Mouse (Mus musculus) neural tube, embryonic 11.5 days (tissue): ENCODE measurements around the gene Pex14. TPM values are rescaled to one million over a fixed set of nuclear protein-coding genes. Genes with fewer than 3 reads are reported as not detected.

ENCODE experiments used
- ATAC-seq: fragments of 200-750 bp; cut with Nextera tagmentation; 2 replicates; pipeline ENCODE4 v1.8.0; 2017; ENCODE audit warnings: moderate number of reproducible peaks, mild to moderate bottlenecking, moderate TSS enrichment, moderate library complexity; ENCODE audit not compliant: insufficient read depth, low FRiP score, low TSS enrichment
- DNase-seq: peaks from one replicate; pipeline ENCODE4 v3.0.0-alpha.2; 2015; ENCODE audit warnings: low spot score
- H3K27ac ChIP-seq: fragments of 300-500 bp; sonication (generic); 2 replicates; pipeline ENCODE4 v1.5.1; 2014; ENCODE audit warnings: low read depth, mild to moderate bottlenecking, low read length
- H3K27me3 ChIP-seq: fragments of 300-500 bp; sonication (generic); 2 replicates; pipeline ENCODE4 v1.6.1; 2014; ENCODE audit warnings: mild to moderate bottlenecking, low read length, mixed read lengths; ENCODE audit not compliant: control insufficient read depth, insufficient read depth
- H3K36me3 ChIP-seq: fragments of 300-500 bp; sonication (generic); 2 replicates; pipeline ENCODE4 v1.6.1; 2014; ENCODE audit warnings: mild to moderate bottlenecking, low read length, moderate library complexity, mixed read lengths; ENCODE audit not compliant: control insufficient read depth, insufficient read depth
- H3K4me1 ChIP-seq: fragments of 300-500 bp; sonication (generic); 2 replicates; pipeline ENCODE4 v1.6.1; 2014; ENCODE audit warnings: low read length, mixed read lengths; ENCODE audit not compliant: control insufficient read depth, insufficient read depth
- H3K4me2 ChIP-seq: fragments of 300-500 bp; sonication (generic); 2 replicates; pipeline ENCODE4 v1.6.1; 2014; ENCODE audit warnings: low read depth, mild to moderate bottlenecking, moderate library complexity
- H3K4me3 ChIP-seq: fragments of 300-500 bp; sonication (generic); 2 replicates; pipeline ENCODE4 v1.5.1; 2014; ENCODE audit warnings: low read depth, low read length
- H3K9ac ChIP-seq: fragments of 300-500 bp; sonication (generic); 2 replicates; pipeline ENCODE4 v1.6.1; 2014; ENCODE audit warnings: mild to moderate bottlenecking, low read length
- H3K9me3 ChIP-seq: fragments of 300-500 bp; sonication (generic); 2 replicates; pipeline ENCODE4 v1.6.1; 2016; ENCODE audit warnings: low read length; ENCODE audit not compliant: control insufficient read depth
- WGBS: fragments of 180-500 bp; shearing (Covaris S2); extraction: QIAGEN DNeasy Blood & Tissue Kit; methylation state at CpG from one replicate; pipeline ENCODE4 v1.1.7; 2014; 5-methylcytosine and 5-hydroxymethylcytosine counted together
- polyA plus RNA-seq: library from polyadenylated mRNA; unstranded; fragments of >200 nt; fragmentation: Nextera tagmentation; extraction: Ambion mirVana; gene quantifications from 2 replicates; pipeline ENCODE4 v1.2.1, GENCODE M21; 2014

Gene Pex14
- polyA plus RNA-seq, 1 experiment from 2014 or later = 43.0 TPM

DNA sequence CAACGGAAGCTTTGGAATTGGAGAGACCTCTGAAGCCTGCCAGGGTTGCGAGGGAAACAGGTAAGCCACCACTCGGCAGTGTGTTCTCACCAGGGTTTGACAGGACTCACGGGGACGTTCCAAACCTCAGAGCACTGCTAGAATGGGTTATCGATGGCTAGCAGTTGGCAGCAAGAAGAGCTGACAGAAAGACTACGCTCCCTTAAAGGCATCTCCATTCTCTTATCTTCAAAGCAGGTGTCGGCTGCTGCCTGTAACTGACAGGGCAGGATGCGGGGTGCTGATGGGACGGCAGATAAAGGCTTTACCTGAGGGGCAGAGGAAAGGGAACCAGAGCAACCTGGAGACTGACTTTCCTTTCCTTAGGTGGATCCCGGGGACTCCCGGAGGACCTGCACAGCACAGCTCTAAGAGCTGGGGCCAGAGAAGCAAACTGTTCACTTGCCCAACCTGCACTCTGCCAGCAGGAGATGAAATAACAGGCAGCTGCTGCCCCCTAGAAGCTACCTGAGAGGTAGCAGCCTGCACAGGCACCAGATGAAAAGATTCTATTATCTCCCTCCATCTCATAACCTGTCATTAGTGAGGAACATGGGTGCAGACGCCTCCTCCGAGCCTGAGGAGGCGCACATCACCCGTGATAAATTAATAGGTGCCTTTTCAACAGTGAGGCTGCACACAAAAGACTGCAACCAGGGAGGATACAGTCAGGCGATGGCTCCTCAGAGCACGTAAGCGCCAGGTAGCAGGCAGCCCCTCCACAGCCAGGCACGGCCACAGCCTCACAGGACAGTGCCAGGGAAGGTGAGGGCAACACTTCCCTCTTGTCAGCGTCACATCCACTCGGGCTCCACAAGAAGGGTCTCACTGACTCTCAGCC lies 32.8 kb downstream of the Pex14 start:
- DNase-seq = no peak
- no peak overlapping the region for H3K4me3 ChIP-seq
- H3K36me3 ChIP-seq = no peaks in the 10 kb centered on the region
- 88% methylated on average over 22 of the region's 22 CpGs for WGBS
- no peaks in the 10 kb centered on the region for H3K27me3 ChIP-seq
- no peak overlapping the region for H3K27ac ChIP-seq
- peaks cover 8% of the 10 kb centered on the region; the same call in 1 of the 2 replicates for H3K4me1 ChIP-seq
- ATAC-seq = no peak
- no peak overlapping the region for H3K9ac ChIP-seq
- no peak overlapping the region for H3K4me2 ChIP-seq
- no peaks in the 10 kb centered on the region for H3K9me3 ChIP-seq

DNA sequence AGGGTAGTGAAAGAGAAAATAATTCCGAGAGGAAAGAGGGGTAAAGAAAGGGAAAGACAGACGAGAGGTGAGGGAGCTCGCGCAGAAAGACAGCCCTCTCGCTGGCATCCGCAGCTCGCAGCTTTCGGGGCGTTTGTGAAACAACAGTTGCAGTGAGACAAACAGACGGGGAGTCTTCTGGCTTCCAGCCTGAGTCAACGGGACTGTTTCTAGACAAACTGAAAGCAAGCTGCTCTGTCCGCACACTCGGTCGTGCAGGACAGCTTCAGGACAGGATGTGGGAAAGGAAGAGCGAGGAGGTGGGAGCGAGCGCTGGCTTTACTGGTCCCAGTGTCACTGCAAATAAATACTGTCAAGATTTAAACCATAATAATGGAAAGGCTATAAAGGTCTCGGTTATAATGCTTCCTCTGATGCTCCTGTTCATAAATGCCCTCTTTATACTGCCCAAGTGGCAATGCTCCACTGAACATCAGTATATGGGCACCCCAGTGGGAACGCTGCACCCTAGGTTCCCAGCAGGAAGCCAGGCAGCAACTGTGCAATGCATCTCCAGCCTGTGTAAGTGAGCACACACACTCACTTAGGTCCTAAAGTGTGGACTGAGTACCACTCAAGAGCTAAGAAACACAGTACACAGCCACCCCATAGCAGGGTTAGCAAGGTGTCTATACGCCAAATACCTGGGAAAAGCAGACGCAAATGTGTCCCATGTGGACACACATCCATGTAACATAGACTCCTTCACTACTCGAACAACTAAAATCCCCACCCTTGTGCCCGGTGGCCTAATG lies 35.4 kb downstream of the Pex14 start:
- no peaks in the 10 kb centered on the region for H3K36me3 ChIP-seq

DNA sequence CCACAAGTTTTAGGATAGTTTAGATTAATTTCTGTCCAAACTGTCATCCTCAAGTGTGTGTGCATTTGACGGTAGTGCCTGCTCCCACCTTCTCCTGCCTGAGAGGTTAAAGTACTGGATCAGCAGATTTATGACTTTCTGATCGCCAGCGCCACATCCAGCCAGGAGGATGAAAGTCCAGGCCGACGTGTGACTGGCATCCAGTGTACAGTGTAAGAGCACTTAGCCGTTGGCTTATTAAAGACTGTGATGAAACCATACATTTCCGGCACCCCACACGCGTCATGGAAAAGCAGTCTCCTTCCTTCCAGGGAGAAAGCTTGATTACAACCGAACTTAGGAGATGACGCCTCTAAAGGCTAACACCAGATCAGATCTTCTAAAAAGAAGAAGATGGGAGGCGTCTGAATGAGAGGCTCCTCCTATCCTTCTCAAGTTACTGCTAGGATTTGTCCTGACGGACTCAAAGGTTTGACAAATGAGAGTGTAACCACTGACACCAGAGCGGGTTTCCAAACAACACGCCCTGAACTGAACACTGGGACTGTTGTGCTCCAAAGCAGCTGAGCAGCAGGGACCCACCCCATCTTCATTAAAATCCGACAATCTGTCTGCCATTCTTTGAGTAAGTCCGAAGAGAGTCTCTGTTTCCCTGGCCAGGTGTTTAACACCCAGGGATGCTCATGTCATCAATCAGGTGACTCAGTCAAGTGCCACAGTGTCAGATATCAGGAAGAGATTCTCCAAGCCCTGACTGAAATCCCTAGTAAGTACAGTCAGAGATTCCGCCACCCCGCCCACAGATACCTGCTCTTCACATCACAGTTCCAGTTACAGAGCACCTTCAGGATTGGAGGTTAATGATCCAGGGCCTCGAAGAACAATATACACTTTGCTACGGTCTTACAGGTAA lies 37.0 kb downstream of the Pex14 start:
- H3K4me3 ChIP-seq = no peak overlapping the region
- H3K27me3 ChIP-seq = no peaks in the 10 kb centered on the region
- no peaks in the 10 kb centered on the region for H3K9me3 ChIP-seq
- peaks cover 21% of the 10 kb centered on the region for H3K4me1 ChIP-seq
- ATAC-seq = no peak
- 44% methylated on average over 21 of the region's 21 CpGs for WGBS
- H3K4me2 ChIP-seq = no peak overlapping the region
- H3K9ac ChIP-seq = no peak overlapping the region
- no peak overlapping the region for H3K27ac ChIP-seq
- H3K36me3 ChIP-seq = no peaks in the 10 kb centered on the region
- DNase-seq = no peak

More for the DNA sequence above, 35.4 kb downstream of the Pex14 start:
- no peak for ATAC-seq
- Histone ChIP-seq H3K4me3 (no peak overlapping the region), H3K4me2 (no peak overlapping the region), H3K9ac (no peak overlapping the region), H3K4me1 (peaks cover 9% of the 10 kb centered on the region; the same call in 1 of the 2 replicates), H3K9me3 (no peaks in the 10 kb centered on the region), H3K27ac (no peak overlapping the region), H3K27me3 (no peaks in the 10 kb centered on the region)
- DNase-seq = no peak
- WGBS = 88% methylated on average over 23 of the region's 23 CpGs

DNA sequence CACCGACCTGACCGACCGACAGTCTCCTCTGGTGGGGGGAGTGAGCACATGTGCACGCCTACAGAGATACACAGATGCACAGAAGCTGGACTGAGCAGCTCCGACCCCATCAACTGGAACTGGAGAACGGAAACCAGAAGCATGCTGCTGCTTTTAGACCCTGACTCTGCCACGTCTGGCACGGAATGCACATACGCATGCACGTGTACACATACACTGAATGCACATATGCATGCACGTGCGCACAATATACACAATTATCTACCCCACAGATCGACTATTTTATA lies 38.3 kb downstream of the Pex14 start:
- H3K9me3 ChIP-seq = no peaks in the 10 kb centered on the region
- H3K4me2 ChIP-seq = no peak overlapping the region
- peaks cover 29% of the 10 kb centered on the region for H3K4me1 ChIP-seq
- H3K36me3 ChIP-seq = no peaks in the 10 kb centered on the region
- H3K27me3 ChIP-seq = no peaks in the 10 kb centered on the region
- no peak overlapping the region for H3K4me3 ChIP-seq
- DNase-seq (no peak), ATAC-seq (no peak)
- H3K9ac ChIP-seq = no peak overlapping the region
- H3K27ac ChIP-seq = no peak overlapping the region
- 69% methylated on average over 13 of the region's 13 CpGs for WGBS

DNA sequence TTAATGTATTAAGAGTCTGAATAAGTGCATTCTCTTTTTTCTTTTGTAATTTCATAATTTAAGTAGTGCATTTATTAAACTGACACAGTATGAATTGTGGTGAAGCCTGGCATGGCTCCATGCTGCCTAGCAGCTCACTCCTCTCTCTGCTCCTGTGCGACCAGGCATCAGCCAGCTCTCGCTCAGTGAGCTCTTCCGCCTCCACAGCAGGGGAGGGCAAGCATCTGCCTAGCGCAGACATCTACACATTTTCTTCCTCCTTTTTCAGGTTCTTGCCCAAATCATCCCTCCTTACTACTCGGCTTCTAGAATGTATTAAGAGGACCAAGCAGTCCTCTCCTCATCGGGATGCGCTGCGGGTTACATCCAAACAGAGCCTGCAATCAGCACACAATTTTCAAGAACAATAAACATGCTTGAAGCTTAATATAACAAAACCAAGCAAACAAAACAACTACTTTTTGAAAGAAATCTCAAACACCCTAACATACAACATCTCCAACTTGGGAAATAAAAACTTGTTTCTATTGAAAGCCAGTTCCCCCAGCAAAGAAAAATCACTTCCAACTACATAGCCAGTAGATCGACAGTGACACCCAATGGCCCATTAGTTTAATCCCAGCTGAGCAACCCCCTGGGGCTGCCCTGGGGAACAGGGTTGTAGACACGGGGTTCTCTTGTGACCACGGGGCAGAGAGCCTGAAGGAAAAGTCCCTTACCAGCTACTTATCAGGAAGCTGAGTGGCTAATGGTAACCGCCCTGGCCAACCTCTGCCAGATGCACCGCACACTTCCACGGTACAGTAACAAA lies 38.9 kb downstream of the Pex14 start:
- H3K9me3 ChIP-seq = no peaks in the 10 kb centered on the region
- no peak for ATAC-seq
- no peaks in the 10 kb centered on the region for H3K27me3 ChIP-seq
- DNase-seq = no peak
- no peak overlapping the region for H3K27ac ChIP-seq
- no peak overlapping the region for H3K4me2 ChIP-seq
- 48% methylated on average over 14 of the region's 14 CpGs for WGBS
- no peaks in the 10 kb centered on the region for H3K36me3 ChIP-seq
- H3K4me1 ChIP-seq = peaks cover 29% of the 10 kb centered on the region
- H3K9ac ChIP-seq = no peak overlapping the region
- no peak overlapping the region for H3K4me3 ChIP-seq

DNA sequence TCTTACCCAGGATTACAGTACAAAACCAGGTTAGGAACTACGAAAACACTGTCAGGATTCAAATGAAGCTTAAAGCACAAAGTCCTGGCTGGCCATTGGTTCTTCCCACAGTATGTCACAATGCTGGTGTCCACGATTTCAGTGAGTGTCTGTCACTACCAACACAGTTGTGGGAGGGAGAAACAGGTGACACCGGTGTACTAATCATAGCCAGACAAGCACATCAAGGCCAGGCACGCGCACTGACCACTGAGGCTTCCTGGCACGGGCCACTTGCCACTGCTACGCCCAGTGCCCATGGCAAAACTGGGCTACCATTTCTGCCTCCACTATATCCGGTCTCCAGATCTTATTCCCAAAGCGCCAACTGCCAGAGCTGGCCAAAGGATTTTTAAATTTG lies 40.0 kb downstream of the Pex14 start:
- H3K4me2 ChIP-seq = no peak overlapping the region
- peaks cover 29% of the 10 kb centered on the region for H3K4me1 ChIP-seq
- H3K4me3 ChIP-seq = no peak overlapping the region
- H3K9me3 ChIP-seq = no peaks in the 10 kb centered on the region
- no peaks in the 10 kb centered on the region for H3K27me3 ChIP-seq
- no peaks in the 10 kb centered on the region for H3K36me3 ChIP-seq
- H3K9ac ChIP-seq = no peak overlapping the region
- DNase-seq (no peak), ATAC-seq (no peak)
- no peak overlapping the region for H3K27ac ChIP-seq
- WGBS = 88% methylated on average over 9 of the region's 9 CpGs

DNA sequence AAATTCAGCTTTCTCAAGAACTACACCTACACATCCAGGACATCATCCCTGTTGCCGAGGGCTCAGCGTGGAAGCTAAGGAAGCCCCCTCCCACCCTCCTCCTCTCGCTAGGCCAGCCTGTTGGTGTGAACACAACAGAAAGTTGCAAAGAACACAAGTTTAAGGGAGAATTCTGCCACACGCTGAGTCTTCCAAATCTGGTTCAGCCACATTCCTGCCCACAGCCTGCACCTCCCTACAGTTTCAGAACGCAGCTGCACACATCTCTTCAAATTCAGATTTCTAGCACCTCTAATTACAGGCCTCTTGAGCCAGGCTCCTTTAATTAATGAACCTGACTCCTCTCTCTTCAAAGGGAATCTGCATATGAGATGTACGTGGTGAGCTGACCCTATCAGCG lies 41.4 kb downstream of the Pex14 start:
- no peak overlapping the region for H3K4me3 ChIP-seq
- H3K36me3 ChIP-seq = no peaks in the 10 kb centered on the region
- no peak overlapping the region for H3K4me2 ChIP-seq
- H3K27ac ChIP-seq = no peak overlapping the region
- 36% methylated on average over 7 of the region's 7 CpGs for WGBS
- H3K9ac ChIP-seq = no peak overlapping the region
- no peaks in the 10 kb centered on the region for H3K27me3 ChIP-seq
- H3K9me3 ChIP-seq = no peaks in the 10 kb centered on the region
- no peak for DNase-seq
- H3K4me1 ChIP-seq = peaks cover 29% of the 10 kb centered on the region
- ATAC-seq = no peak

DNA sequence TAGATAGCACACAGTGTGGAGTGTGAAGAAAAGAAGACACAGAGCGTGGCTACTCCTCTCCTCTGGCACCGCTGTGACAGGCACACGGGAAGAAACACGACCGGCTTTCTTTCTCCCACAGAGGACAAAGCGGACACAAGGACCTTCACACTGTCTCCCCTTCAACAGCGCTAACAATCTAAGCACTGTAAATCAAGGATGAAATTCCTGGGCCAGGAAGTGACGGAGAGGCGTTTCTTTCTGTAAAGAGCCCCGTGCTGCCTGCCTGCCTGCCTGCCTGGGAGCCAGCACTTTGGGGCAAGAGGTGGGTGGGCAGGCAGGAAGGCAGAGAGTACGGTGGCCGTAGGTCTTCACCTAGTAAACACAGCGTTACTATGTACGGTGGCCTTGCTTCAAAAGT lies 42.2 kb downstream of the Pex14 start:
- no peaks in the 10 kb centered on the region for H3K27me3 ChIP-seq
- H3K4me3 ChIP-seq = no peak overlapping the region
- no peaks in the 10 kb centered on the region for H3K9me3 ChIP-seq
- H3K4me2 ChIP-seq = 0 out of 2 replicates have a peak overlapping the region, but pooled peaks have one; percentile 8
- no peaks in the 10 kb centered on the region for H3K36me3 ChIP-seq
- ATAC-seq (no peak), DNase-seq (peak; percentile 8)
- peak overlapping the region; percentile 36 for H3K27ac ChIP-seq
- H3K4me1 ChIP-seq = peaks cover 27% of the 10 kb centered on the region
- no peak overlapping the region for H3K9ac ChIP-seq
- 36% methylated on average over 14 of the region's 14 CpGs for WGBS
